Mouse (Mus musculus) liver, embryonic 11.5 days (tissue): ENCODE data around the gene Dab1. TPM values are rescaled to one million over a fixed set of nuclear protein-coding genes. Genes with fewer than 3 reads are reported as not detected.

Experiments used
- ATAC-seq: fragments of 200-750 bp; cut with Nextera tagmentation; replicated peaks from 2 replicates; pipeline ENCODE4 v1.8.0; 2017; ENCODE audit warnings: moderate number of reproducible peaks, mild to moderate bottlenecking, moderate TSS enrichment, moderate library complexity; ENCODE audit not compliant: low FRiP score
- DNase-seq: peaks from one replicate; pipeline ENCODE4 v3.0.0-alpha.2; 2017; ENCODE audit warnings: low spot score
- H3K27ac ChIP-seq: fragments of 300-500 bp; sonication (generic); 2 replicates; pipeline ENCODE4 v1.5.1; 2014; ENCODE audit warnings: mild to moderate bottlenecking, low read depth, low read length, control low read depth
- H3K27me3 ChIP-seq: fragments of 300-500 bp; sonication (generic); replicated peaks from 2 replicates; pipeline ENCODE4 v1.6.1; 2014; ENCODE audit warnings: low read length, mixed read lengths; ENCODE audit not compliant: control insufficient read depth, insufficient read depth
- H3K36me3 ChIP-seq: fragments of 300-500 bp; sonication (generic); 2 replicates; pipeline ENCODE4 v1.6.1; 2014; ENCODE audit warnings: mild to moderate bottlenecking, low read length, moderate library complexity, mixed read lengths; ENCODE audit not compliant: control insufficient read depth, insufficient read depth
- H3K4me1 ChIP-seq: fragments of 300-500 bp; sonication (generic); replicated peaks from 2 replicates; pipeline ENCODE4 v1.6.1; 2014; ENCODE audit warnings: low read length, mixed read lengths; ENCODE audit not compliant: control insufficient read depth, insufficient read depth
- H3K4me2 ChIP-seq: fragments of 300-500 bp; sonication (generic); 2 replicates; pipeline ENCODE4 v1.6.1; 2014; ENCODE audit warnings: mild to moderate bottlenecking, control low read depth, moderate library complexity
- H3K4me3 ChIP-seq: fragments of 300-500 bp; sonication (generic); 2 replicates; pipeline ENCODE4 v1.5.1; 2014; ENCODE audit warnings: low read depth, low read length, control low read depth
- H3K9ac ChIP-seq: fragments of 300-500 bp; sonication (generic); 2 replicates; pipeline ENCODE4 v1.6.1; 2014; ENCODE audit warnings: low read depth, low read length, control low read depth
- H3K9me3 ChIP-seq: fragments of 300-500 bp; sonication (generic); 2 replicates; pipeline ENCODE4 v1.6.1; 2016; ENCODE audit warnings: low read length, inconsistent platforms, mixed read lengths; ENCODE audit not compliant: control insufficient read depth
- WGBS: fragments of 180-500 bp; shearing (Covaris S2); extraction: QIAGEN DNeasy Blood & Tissue Kit; methylation state at CpG from one replicate; pipeline ENCODE4 v1.1.7; 2014; 5-methylcytosine and 5-hydroxymethylcytosine counted together
- polyA plus RNA-seq: library from polyadenylated mRNA; unstranded; fragments of >200 nt; fragmentation: Nextera tagmentation; extraction: Ambion mirVana; gene quantifications from 2 replicates; pipeline ENCODE4 v1.2.1, GENCODE M21; 2014

The Dab1 gene
- polyA plus RNA-seq, 1 experiment from 2014 or later: 1.8 TPM

- Histone ChIP-seq H3K27me3 (no peaks in the 10 kb centered on the region), H3K4me1 (no peaks in the 10 kb centered on the region), H3K4me3 (no peak overlapping the region), H3K27ac (no peak overlapping the region), H3K9me3 (no peaks in the 10 kb centered on the region), H3K9ac (no peak overlapping the region), H3K36me3 (no peaks in the 10 kb centered on the region), H3K4me2 (no peak overlapping the region)
- no peak for ATAC-seq
- WGBS: 42% methylated on average over 1 of the region's 1 CpGs
- DNase-seq: no peak
Observed at GRCm38 (mm10) chr4:103677195-103677594, 58.0 kb downstream of the Dab1 start.

DNA sequence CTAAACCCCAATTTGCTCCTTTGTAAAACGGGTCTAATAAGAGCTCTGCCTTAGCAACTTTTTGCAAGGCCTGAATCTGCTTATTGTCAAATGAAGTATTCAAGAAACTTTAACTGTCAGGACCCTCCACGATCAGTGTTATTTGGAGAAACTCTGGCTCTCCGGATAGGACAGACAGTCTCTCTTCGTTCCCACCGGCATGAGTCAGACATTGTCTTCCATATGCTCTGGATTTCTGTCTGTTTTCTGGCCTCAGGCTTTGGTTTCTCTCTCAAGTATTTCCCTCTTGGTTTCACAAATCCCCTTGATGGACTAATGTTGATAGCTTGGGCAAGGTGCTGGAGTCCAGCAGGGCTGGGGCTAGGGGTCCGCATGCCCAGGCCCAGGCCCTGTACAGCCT, 59.3 kb downstream of the Dab1 start:
- no peak for DNase-seq
- Histone ChIP-seq H3K4me1 (no peaks in the 10 kb centered on the region), H3K4me2 (no peak overlapping the region), H3K27me3 (no peaks in the 10 kb centered on the region), H3K36me3 (no peaks in the 10 kb centered on the region), H3K27ac (no peak overlapping the region), H3K9ac (no peak overlapping the region), H3K4me3 (no peak overlapping the region), H3K9me3 (no peaks in the 10 kb centered on the region)
- WGBS: 84% methylated on average over 6 of the region's 6 CpGs
- ATAC-seq: no peak

DNA sequence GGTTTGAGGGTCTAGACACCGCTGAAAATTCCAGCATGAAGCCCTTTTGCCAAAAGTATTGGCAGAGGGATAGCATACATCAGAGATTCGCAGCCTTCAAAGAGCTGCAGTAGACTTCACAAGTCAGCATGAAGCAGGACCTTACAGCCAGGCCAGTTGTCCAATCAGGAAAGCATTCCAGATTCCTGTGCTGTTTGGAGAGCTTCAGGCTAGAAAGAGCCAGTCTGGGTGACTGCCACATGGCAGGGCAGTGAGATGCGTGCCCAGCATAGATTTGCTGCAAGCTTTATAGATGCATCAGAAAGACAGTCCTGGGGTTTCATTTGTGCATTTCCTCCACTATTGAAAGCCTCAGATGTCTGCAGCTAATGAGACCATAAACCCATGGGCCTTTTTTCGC, 66.0 kb downstream of the Dab1 start:
- Histone ChIP-seq H3K4me2 (no peak overlapping the region), H3K27ac (no peak overlapping the region), H3K27me3 (no peaks in the 10 kb centered on the region), H3K4me3 (no peak overlapping the region), H3K9me3 (no peaks in the 10 kb centered on the region), H3K9ac (no peak overlapping the region), H3K36me3 (no peaks in the 10 kb centered on the region), H3K4me1 (no peaks in the 10 kb centered on the region)
- 70% methylated on average over 4 of the region's 4 CpGs for WGBS
- no peak for DNase-seq
- ATAC-seq: no peak

DNA sequence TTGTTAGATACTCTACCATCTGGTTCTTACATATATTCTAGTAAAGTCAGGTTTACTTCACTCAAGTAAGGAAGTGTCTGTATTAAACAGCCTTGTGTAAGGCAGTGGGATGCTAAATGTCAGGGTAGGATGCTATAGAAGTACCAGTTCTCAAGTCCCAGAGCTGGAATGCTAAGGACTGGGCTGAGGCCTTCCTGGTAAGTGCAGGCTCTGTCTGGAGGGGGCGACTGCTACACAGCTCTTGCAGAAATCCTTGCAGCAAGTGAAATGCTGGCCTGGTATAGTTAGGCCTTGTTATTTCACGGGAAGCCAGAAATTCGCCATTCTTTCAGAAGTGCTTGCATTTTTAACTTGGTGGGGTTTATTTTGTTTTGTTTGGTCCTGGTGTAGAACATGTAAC, 72.6 kb downstream of the Dab1 start:
- no peak for DNase-seq
- 57% methylated on average over 3 of the region's 3 CpGs for WGBS
- Histone ChIP-seq H3K9me3 (no peaks in the 10 kb centered on the region), H3K27me3 (no peaks in the 10 kb centered on the region), H3K4me3 (no peak overlapping the region), H3K36me3 (no peaks in the 10 kb centered on the region), H3K27ac (no peak overlapping the region), H3K4me1 (no peaks in the 10 kb centered on the region), H3K4me2 (no peak overlapping the region), H3K9ac (no peak overlapping the region)
- no peak for ATAC-seq

DNA sequence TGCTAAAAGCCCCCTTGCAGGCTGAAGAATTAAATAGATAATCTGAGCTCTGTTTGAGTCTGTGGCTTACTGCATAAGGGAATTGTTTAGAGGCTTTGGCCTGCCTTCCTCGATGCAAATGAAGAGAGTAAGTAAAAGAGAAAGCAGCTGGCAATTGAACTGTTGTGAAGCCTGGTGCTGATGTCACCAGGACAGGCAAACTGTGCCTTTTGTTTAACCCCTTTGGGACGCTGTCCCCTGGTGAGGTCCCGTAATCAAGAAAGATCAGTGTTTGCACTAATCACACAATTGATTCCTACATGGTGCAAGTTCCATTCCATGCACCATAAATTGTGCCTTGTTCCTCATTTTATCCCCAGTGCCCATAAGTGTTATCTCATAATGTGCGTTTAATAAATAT, 80.6 kb downstream of the Dab1 start:
- WGBS: 46% methylated on average over 4 of the region's 4 CpGs
- H3K36me3 ChIP-seq: no peaks in the 10 kb centered on the region
- H3K27ac ChIP-seq: no peak overlapping the region
- H3K4me1 ChIP-seq: no peaks in the 10 kb centered on the region
- ATAC-seq (no peak), DNase-seq (no peak)
- no peak overlapping the region for H3K4me3 ChIP-seq
- no peak overlapping the region for H3K9ac ChIP-seq
- H3K9me3 ChIP-seq: no peaks in the 10 kb centered on the region
- no peaks in the 10 kb centered on the region for H3K27me3 ChIP-seq
- H3K4me2 ChIP-seq: no peak overlapping the region

DNA sequence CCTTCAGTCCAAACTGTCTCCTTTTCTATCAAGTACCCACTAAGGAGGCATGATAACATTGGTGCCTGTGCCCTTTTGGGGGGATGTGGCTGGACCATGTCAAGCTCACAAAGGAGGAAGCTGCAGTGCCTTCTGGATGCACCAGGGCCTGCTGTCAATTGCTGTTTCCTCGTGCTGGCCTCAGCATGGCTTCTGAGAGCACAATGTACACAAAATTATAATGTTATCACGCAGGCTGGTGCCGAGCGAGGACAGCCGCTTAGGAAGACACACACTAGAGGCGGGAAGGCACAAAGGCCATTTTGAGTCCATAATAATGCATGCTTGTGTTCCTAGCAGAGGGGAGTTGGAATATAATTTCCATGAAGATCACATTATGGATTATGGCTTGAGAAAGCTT, 81.2 kb downstream of the Dab1 start:
- DNase-seq (no peak), ATAC-seq (no peak)
- H3K36me3 ChIP-seq: no peaks in the 10 kb centered on the region
- H3K27ac ChIP-seq: no peak overlapping the region
- WGBS: 68% methylated on average over 6 of the region's 6 CpGs
- H3K27me3 ChIP-seq: no peaks in the 10 kb centered on the region
- H3K4me2 ChIP-seq: no peak overlapping the region
- no peaks in the 10 kb centered on the region for H3K9me3 ChIP-seq
- no peak overlapping the region for H3K4me3 ChIP-seq
- H3K9ac ChIP-seq: no peak overlapping the region
- no peaks in the 10 kb centered on the region for H3K4me1 ChIP-seq

- 44% methylated on average over 3 of the region's 3 CpGs for WGBS
- Histone ChIP-seq H3K27me3 (no peaks in the 10 kb centered on the region), H3K27ac (no peak overlapping the region), H3K9me3 (no peaks in the 10 kb centered on the region), H3K9ac (no peak overlapping the region), H3K36me3 (no peaks in the 10 kb centered on the region), H3K4me3 (no peak overlapping the region), H3K4me2 (no peak overlapping the region), H3K4me1 (no peaks in the 10 kb centered on the region)
- ATAC-seq (no peak), DNase-seq (no peak)
Observed at GRCm38 (mm10) chr4:103702137-103702536, 83.0 kb downstream of the Dab1 start.

DNA sequence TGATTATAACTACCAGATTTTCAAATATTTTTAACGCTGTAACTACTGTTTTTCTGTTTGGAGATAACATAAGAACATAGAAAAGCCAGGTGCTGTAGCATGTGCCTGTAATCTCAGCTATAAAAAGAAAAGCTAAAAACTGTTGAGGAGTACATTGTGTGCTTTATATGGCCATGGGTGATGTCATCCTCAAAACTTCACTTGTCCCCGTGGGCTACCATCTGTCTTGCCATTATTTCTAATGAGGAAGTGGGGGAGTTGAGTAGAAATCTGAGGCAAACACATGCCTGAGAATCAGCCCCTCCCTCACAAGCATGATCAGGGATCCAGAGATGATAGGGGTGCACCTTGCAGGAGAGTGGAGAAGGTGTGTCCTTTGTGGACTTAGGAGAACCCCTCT, 85.3 kb downstream of the Dab1 start:
- no peaks in the 10 kb centered on the region for H3K36me3 ChIP-seq
- no peaks in the 10 kb centered on the region for H3K27me3 ChIP-seq
- H3K9ac ChIP-seq: no peak overlapping the region
- H3K9me3 ChIP-seq: no peaks in the 10 kb centered on the region
- ATAC-seq (no peak), DNase-seq (no peak)
- 59% methylated on average over 2 of the region's 2 CpGs for WGBS
- H3K4me3 ChIP-seq: no peak overlapping the region
- H3K4me2 ChIP-seq: no peak overlapping the region
- no peaks in the 10 kb centered on the region for H3K4me1 ChIP-seq
- H3K27ac ChIP-seq: no peak overlapping the region

GRCm38 (mm10) chr4:103706501-103706900, 87.3 kb downstream of the Dab1 start:
- H3K27me3 ChIP-seq: no peaks in the 10 kb centered on the region
- no peaks in the 10 kb centered on the region for H3K4me1 ChIP-seq
- ATAC-seq (no peak), DNase-seq (no peak)
- H3K27ac ChIP-seq: no peak overlapping the region
- no peak overlapping the region for H3K4me3 ChIP-seq
- H3K4me2 ChIP-seq: no peak overlapping the region
- 56% methylated on average over 4 of the region's 4 CpGs for WGBS
- H3K9ac ChIP-seq: no peak overlapping the region
- H3K36me3 ChIP-seq: no peaks in the 10 kb centered on the region
- H3K9me3 ChIP-seq: no peaks in the 10 kb centered on the region
